Mouse (Mus musculus) urinary bladder, postnatal 4 days (tissue): ENCODE results near the gene Stpg1.

ENCODE experiments used
- DNase-seq, 2 experiments: peaks; one replicate each; pipeline ENCODE4 v3.0.0; 2021 to 2022; ENCODE audit warnings: low spot score in 2 of 2

Gene Stpg1

DNA sequence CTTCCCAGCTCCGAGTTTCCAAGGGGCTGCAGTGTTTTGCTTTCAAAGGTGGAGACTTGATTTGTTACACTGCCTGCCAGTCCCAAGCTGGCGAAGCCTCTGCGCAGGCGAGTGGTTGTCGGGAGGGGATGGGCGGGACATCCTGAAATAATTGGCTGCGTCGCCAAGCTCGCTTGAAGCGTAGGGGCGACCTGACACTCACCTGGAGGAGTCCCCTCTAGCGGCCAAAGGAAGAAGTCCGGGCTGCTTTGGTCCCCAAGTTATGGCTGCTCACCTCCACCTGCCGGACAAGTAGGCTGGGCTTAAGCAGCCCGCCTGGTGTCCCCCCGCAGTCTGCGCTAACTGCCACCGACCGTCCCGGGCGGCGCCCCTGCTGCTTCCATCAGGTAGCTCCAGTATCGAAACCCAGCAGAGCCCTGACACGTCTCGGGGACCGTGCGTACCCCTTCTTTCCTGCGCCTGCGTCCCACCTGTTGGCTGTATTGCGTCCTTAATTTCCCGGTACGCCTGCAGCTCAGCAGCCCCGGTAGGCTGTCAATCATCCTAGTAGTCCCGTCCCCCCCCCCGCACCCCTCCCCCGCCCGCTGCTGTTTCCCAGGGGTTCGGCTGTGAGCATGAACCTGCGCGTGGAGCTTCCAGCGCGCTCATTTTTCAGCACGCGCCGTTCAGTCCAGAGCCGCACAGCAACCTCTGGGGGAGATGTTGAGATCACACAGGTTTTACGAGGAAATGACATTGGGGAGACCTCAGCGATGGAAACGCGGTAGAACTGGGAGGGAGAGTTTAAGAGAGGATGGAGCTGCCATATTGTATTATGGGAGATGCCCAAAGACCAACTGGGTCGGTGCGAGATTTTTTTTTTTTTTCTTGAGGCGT, at the start of gene Stpg1, which contains the start of gene Nipal3:
Stpg1 (plus strand) TSS at position 270 of the 876 bp plus-strand sequence.
Nipal3 (minus strand) TSS at position 518 of the 876 bp plus-strand sequence.
- peak; percentile 80 to 86 for DNase-seq

GRCm38 (mm10) chr4:135451360-135452015, 43.1 kb upstream of the Stpg1 start:
- no peak for DNase-seq

DNA sequence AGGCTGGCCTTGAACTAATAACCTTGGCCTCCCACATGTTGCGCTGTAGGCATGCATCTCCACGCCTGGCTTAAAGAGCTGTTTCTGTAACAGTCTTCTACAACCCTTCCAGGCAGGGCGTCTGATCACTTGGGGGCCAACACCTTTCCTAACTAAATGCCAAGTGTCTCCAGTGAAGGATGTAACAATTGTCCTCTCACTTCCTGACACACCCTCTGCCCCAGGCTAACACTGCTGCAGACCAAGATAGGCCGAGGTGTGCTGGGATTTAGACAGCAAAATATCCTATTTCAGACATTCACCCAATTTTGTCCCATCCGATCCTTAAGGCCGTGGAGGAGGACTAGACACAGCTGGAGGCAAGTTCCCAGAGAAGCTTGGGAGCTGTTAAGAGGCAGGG, 41.4 kb upstream of the Stpg1 start:
- DNase-seq = no peak

- no peak for DNase-seq
These were observed 41.0 kb upstream of the Stpg1 start for GRCm38 (mm10) chr4:135453572-135453971.

- no peak for DNase-seq
These were observed 31.2 kb upstream of the Stpg1 start for GRCm38 (mm10) chr4:135463406-135463805.

DNA sequence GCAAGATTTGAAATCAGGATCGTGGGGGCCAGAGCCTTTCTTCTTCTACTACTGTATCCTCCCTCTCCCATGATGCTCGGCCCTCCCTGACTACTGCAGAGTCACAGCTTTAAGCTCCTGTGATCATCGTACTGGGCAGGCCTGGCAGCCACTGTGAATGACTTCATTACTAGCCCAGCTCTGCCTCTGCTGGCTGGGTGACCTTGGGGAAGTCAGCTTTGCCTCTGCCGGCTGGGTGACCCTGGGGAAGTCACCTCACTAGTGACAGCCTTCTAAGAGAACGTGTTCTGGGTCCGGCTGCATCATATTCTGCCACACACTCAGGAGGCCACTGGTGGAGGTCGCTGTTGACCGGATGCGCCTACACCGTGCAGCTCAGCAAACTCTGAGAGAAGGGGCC, 16.7 kb upstream of the Stpg1 start:
- no peak for DNase-seq

GRCm38 (mm10) chr4:135480370-135480769, 14.2 kb upstream of the Stpg1 start:
- no peak for DNase-seq

DNA sequence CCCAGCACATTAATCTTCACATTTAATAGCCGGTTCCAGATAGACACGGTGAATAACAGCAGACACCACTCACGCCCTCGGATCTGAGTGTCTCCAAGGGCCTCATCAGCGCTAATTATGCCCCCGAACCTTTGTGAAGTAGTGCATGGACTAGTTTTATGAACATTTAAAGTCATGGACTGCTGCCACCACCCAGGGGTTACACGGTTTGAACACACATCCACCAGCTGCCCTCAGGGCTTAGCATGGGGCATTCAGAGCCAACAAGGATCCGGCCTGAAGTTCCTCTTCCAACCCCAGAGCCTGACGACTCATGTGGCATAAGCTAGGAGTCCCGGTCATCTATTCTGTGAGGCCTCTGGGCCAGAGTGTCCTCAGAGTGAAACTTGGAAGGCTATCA, 9.5 kb upstream of the Stpg1 start:
- no peak for DNase-seq

- no peak for DNase-seq
These were observed 8.2 kb upstream of the Stpg1 start for GRCm38 (mm10) chr4:135486352-135486751.

- no peak for DNase-seq
These were observed 5.3 kb upstream of the Stpg1 start for GRCm38 (mm10) chr4:135489256-135489655.

DNA sequence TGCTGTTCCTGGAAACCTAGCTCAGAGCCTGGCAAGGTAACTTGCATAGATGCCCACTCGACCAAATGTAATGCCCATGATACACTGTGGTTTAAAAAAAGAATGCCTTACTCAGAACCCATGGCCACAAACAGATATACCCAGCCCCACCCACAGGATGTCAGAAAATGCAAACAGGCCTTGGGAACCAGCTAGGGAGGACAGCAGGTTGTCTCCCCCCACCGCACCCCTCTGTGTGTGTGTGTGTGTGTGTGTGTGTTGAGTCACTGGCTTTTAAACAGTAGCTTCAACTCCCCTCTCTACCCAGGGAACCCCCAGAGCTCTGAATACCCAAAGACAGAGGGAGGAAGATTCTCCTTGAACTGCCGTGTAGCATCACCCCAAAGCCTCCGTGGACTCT, 1.3 kb upstream of the Stpg1 start:
- DNase-seq = no peak

- DNase-seq = no peak
These were observed 684 bp upstream of the Stpg1 start for GRCm38 (mm10) chr4:135493691-135494520.

DNA sequence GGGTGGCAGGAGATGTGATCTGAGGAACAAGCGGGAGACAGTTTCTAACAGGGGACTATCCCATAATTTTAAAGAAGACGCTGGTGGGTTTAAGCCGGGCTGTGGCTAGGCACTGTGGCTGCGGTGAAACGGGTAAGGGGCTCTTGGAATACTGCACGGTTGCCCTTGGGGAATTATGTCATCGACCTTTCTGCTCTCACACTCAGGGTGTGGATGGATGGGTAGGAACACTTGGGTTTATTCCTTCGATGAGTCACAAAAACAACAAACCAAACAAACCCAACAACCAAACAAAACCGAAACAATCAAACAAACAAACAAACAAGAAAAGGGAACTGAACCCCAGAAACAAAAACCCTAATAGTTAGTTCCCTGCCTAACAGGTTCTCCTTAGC, 804 bp downstream of the Stpg1 start:
- no peak for DNase-seq

GRCm38 (mm10) chr4:135495810-135496209, 1.2 kb downstream of the Stpg1 start:
- no peak for DNase-seq

DNA sequence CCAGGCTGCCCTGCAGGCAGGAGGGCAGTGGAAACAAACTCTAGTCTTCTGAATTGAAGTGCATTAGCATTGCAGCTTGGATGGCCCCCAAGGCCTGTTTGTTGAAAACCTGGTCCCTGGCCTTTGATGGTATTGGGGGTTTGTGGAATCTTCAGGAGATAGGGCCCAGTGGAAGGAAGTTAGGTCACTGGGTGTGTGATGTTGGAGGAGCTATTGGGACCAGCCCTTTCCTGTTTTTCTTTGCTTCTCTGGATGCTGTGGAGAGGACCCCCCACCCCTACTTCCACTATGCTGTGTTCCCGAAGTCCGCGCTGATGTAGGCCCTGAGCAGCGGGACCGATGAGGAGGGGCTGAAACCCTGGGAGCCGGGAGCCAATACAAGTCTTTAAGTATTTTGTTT, 3.5 kb downstream of the Stpg1 start:
- no peak for DNase-seq

DNA sequence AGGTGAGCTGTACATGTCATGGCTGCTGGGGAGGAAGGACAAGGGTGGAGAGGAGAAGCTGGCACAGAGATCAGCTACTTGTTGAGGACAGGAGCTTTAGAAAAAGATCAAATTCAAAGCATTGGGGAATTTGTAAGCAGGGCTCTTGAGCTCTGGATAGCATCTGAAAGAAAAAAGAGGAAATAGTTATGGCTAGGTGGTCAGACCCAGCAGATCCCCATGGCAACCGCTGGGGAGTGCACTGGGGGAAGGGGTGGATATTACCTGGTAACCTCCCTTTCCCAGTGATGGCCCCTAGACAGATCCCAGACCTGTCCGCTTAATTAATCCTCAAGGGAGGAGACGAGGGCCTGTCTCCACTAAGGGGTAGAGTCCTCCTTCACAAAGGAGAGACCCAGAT, 5.2 kb downstream of the Stpg1 start:
- no peak for DNase-seq

DNA sequence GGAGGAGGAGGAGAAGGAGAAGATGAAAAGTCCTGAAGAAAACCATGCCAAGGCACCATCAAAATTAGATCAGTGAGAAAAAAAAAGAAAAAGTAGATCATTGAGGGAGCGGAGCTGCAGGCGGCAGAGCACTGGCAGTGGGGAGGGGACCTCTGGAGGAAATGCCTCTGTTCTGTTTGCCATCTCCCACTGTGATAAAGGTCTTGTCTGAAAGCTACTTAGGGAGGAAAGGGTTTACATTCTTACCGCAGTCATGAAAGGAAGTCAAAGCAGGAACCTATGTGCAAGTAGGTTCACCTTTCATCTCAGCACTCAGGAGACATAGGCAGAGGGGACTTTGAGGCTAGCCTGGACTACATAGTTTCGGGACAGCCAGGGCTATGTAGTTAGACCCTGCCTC, 7.0 kb downstream of the Stpg1 start:
- no peak for DNase-seq

GRCm38 (mm10) chr4:135505794-135506193, 11.2 kb downstream of the Stpg1 start:
- no peak for DNase-seq

GRCm38 (mm10) chr4:135507547-135508350, 13.2 kb downstream of the Stpg1 start:
- no peak for DNase-seq

- DNase-seq = peak; percentile 58 to 80
These were observed 13.9 kb downstream of the Stpg1 start for GRCm38 (mm10) chr4:135508419-135509039.

DNA sequence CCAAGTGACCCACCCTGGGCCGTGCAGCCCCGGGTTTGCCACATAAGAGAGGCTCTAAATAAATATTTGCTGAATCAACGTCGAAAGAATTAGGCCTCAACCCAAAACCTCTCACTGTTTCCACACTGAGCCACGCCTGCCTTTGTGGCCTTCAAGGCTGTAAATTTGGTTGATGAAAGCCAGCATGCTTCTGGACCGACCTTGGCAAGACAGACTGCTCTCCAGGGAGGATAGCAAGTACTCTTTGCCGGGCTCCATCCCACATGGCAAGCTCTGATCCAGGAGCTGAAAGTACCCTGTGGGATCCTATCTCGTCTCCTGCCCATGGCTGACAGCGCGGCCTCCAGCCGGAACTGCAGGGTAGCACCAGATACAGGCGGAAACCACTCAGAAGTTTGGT, 14.9 kb downstream of the Stpg1 start:
- DNase-seq = no peak
